Mouse (Mus musculus) spleen, adult 2 months (tissue): ENCODE data around the gene Capg.

ENCODE experiments used
- CTCF ChIP-seq: fragments of 200-500 bp; IDR thresholded peaks from 2 replicates; pipeline ENCODE4 v1.5.1; 2011; ENCODE audit warnings: mild to moderate bottlenecking, inconsistent platforms; ENCODE audit not compliant: insufficient read depth, insufficient read length, insufficient replicate concordance; ENCODE audit errors: extremely low read depth
- POLR2A ChIP-seq: fragments of 200-500 bp; IDR thresholded peaks from 2 replicates; pipeline ENCODE4 v1.6.1; 2011; ENCODE audit warnings: low read depth, low read length, inconsistent platforms

- no peak for TF ChIP-seq CTCF
- no peak for TF ChIP-seq POLR2A
These were observed 34.2 kb upstream of the Capg start for GRCm38 (mm10) chr6:72509872-72510435.
